8 mouse cellular contexts compared by ENCODE assay signal in the genomic region with DNA sequence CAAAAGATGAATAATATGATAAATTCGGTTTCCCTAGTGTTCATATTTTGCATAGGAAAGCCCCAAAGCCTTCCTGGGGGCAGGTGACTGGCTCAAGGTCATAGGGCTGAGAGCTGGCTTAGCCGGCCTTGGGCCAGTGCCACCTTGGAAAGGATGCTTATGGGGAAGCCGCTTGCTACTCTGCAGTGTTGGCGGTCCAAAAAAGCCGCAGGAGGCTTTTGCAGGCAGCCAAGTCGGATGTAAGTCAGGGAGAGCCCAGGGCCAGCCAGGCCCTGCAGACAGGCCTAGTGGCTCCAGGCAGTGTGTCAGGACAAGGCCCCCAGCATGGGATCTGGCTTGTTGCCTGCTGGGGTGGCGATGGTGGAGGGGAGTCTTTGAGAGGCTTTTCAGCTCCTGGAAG. TPM values are rescaled to one million over a fixed set of nuclear protein-coding genes. Genes with fewer than 3 reads are reported as not detected.
DNase-seq lines count a peak whose midpoint lies in the region.

No protein-coding gene starts in this region.

- peak; percentile 57 to 62 for DNase-seq in layer of hippocampus, postnatal 10 days (ENCODE audit: low spot score in 2 of 2)
- no peak for DNase-seq in layer of hippocampus, adult 11-12 months (ENCODE audit: low spot score)
- DNase-seq in adrenal gland, adult 8-10 months = peak; percentile 75
- peak; percentile 82 for DNase-seq in cerebellum, adult 8-10 months
- DNase-seq in heart, postnatal 4 days = peak; percentile 44
- DNase-seq in embryo, embryonic 11 days = no peak
- no peak for DNase-seq in lung, postnatal 14 days
- DNase-seq in lung, postnatal 10 days = no peak

RNA-seq across cellular contexts. Expression of a gene that starts 10.8 kb away (rescaled TPM):
- total RNA-seq in layer of hippocampus, postnatal 10 days (2021) = 100 to 1,000 TPM; 177 to 193 TPM
- total RNA-seq in adrenal gland, adult 8-10 months (2022) = 100 to 1,000 TPM; 468 to 562 (median 518) TPM
- 100 to 1,000 TPM; 142 to 158 TPM for total RNA-seq in heart, postnatal 4 days (2021)

Comparison
In these comparisons a context has a peak if more than half of its experiments do, and no peak if none do; other contexts are left out.
1. DNase-seq: peak in layer of hippocampus, postnatal 10 days (2 of 2), adrenal gland, adult 8-10 months (single experiment), cerebellum, adult 8-10 months (single experiment) and heart, postnatal 4 days (single experiment); none in layer of hippocampus, adult 11-12 months (single experiment), embryo, embryonic 11 days (single experiment), lung, postnatal 14 days (single experiment) and lung, postnatal 10 days (single experiment).